Mouse (Mus musculus) gastrocnemius, postnatal 10 days (tissue): ENCODE measurements around the gene Fiz1. TPM values are rescaled to one million over a fixed set of nuclear protein-coding genes. Genes with fewer than 3 reads are reported as not detected.

ENCODE experiments used
- total RNA-seq, 2 experiments: library from RNA; stranded (reverse); gene quantifications; 2 replicates each; pipeline ENCODE4 v1.2.3; 2021

Fiz1 gene
- total RNA-seq, 2 experiments from 2014 or later: 16.4 to 20.0 TPM

Other genes with a start within 250 kb of the Fiz1 start
- gene Fam71e2, start 243.4 kb downstream of the Fiz1 start, total RNA-seq: not detected
- under 1 TPM; 0.20 to 0.31 TPM for gene Il11, start 231.8 kb downstream of the Fiz1 start, total RNA-seq
- not detected for gene Tmem190, start 231.8 kb downstream of the Fiz1 start, total RNA-seq
- 1 to 10 TPM; 3.5 to 6.3 TPM for gene Tmem238, start 225.0 kb downstream of the Fiz1 start, total RNA-seq
- gene Rpl28, start 221.8 kb downstream of the Fiz1 start, total RNA-seq: 100 to 1,000 TPM; 796 to 873 TPM
- gene Ube2s, start 202.1 kb downstream of the Fiz1 start, total RNA-seq: 100 to 1,000 TPM in 1 of 2 experiments, 10 to 100 TPM in 1; 91.1 to 107 TPM
- gene Shisa7, start 170.0 kb downstream of the Fiz1 start, total RNA-seq: under 1 TPM; 0.12 to 0.18 TPM
- gene Isoc2b, start 144.4 kb downstream of the Fiz1 start, total RNA-seq: 1 to 10 TPM; 1.9 to 4.3 TPM
- 10 to 100 TPM; 13.3 to 14.3 TPM for gene Isoc2a, start 137.5 kb downstream of the Fiz1 start, total RNA-seq
- under 1 TPM in 1 of 2 experiments, not detected in 1; 0.19 TPM for gene Gm36210, start 108.2 kb downstream of the Fiz1 start, total RNA-seq
- 10 to 100 TPM in 1 of 2 experiments, 1 to 10 TPM in 1; 9.9 to 10.5 TPM for gene Zfp628, start 99.5 kb downstream of the Fiz1 start, total RNA-seq
- gene Nat14, start 92.7 kb downstream of the Fiz1 start, total RNA-seq: 1 to 10 TPM; 1.9 to 4.4 TPM
- 10 to 100 TPM; 43.3 to 55.0 TPM for gene Ssc5d, start 88.9 kb downstream of the Fiz1 start, total RNA-seq
- 10 to 100 TPM; 31.0 to 46.5 TPM for gene Sbk2, start 50.3 kb downstream of the Fiz1 start, total RNA-seq
- under 1 TPM in 1 of 2 experiments, not detected in 1; 0.28 TPM for gene Sbk3, start 43.5 kb downstream of the Fiz1 start, total RNA-seq
- gene Zfp579, start 18.5 kb downstream of the Fiz1 start, total RNA-seq: 10 to 100 TPM; 15.2 to 18.2 TPM
- gene Zfp524, start 282 bp downstream of the Fiz1 start, total RNA-seq: 1 to 10 TPM; 6.9 to 8.0 TPM
- not detected for gene Gm44973, start 799 bp upstream of the Fiz1 start, total RNA-seq
- gene Zfp865, start 5.7 kb upstream of the Fiz1 start, total RNA-seq: 10 to 100 TPM; 16.8 to 21.0 TPM
- gene Ccdc106, start 5.9 kb upstream of the Fiz1 start, total RNA-seq: 1 to 10 TPM in 1 of 2 experiments, under 1 TPM in 1; 0.35 to 1.4 TPM
- gene 4632433K11Rik, start 19.4 kb upstream of the Fiz1 start, total RNA-seq: under 1 TPM in 1 of 2 experiments, not detected in 1; 0.49 TPM
- gene Zfp784, start 23.7 kb upstream of the Fiz1 start, total RNA-seq: 1 to 10 TPM; 4.9 to 6.0 TPM
- 1 to 10 TPM; 7.3 to 10.0 TPM for gene Zfp580, start 36.8 kb upstream of the Fiz1 start, total RNA-seq
- 10 to 100 TPM; 70.2 to 94.0 TPM for gene U2af2, start 47.4 kb upstream of the Fiz1 start, total RNA-seq
- gene Epn1, start 65.5 kb upstream of the Fiz1 start, total RNA-seq: 100 to 1,000 TPM in 1 of 2 experiments, 10 to 100 TPM in 1; 96.7 to 110 TPM
- gene Rfpl4, start 102.3 kb upstream of the Fiz1 start, total RNA-seq: not detected
- gene Rasl2-9, start 111.3 kb upstream of the Fiz1 start, total RNA-seq: 1 to 10 TPM; 2.4 to 2.6 TPM
- gene Vmn1r55, start 135.0 kb upstream of the Fiz1 start, total RNA-seq: not detected
- not detected for gene Vmn1r56, start 182.1 kb upstream of the Fiz1 start, total RNA-seq
- gene Vmn1r57, start 203.8 kb upstream of the Fiz1 start, total RNA-seq: not detected